Mouse (Mus musculus) fibroblast of lung, adult 2 months (primary cell): ENCODE results near the gene Ppp6r3.
A peak's percentile ranks its signal among the peaks of the same experiment; 100 is the strongest.

Experiments used
- DNase-seq: peaks from one replicate; pipeline ENCODE4 v3.0.0-alpha.2; 2011; ENCODE audit warnings: low read depth

Gene Ppp6r3

DNA sequence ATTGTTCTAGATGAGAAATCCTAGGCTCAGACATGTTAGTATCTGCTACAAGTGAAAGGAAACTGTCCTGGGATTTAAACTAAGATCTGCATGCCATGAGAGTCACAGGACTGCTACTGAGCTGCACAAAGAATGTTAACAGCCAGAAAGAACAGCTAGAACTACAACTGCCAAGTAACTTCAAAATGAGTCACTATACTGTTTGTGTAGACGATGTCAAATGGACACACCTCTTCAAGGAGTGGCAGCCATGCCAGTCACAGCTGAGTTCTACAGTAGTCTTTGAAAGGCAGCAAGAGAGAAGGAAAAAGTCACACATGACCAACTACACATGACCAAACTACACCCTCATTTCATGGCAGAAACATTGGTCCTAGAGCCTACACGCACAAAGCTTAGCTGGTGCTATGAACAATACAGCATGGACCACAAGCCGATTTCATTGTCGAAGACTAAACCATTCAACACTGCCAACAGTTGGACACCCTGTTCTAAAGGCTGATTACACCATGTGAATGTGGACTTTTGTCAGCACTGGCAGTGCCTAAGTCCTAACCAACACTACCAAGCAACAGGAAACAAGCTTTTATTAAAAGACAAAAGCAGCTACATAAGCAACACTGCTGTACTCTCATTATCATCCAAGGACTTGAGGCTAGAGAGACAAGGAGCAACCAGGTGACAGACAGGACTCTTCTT, 55.9 kb downstream of the Ppp6r3 start:
- DNase-seq, result peak; percentile 49

- no peak for DNase-seq
Measured at GRCm38 (mm10) chr19:3497216-3497615, 78.3 kb downstream of the Ppp6r3 start.

DNA sequence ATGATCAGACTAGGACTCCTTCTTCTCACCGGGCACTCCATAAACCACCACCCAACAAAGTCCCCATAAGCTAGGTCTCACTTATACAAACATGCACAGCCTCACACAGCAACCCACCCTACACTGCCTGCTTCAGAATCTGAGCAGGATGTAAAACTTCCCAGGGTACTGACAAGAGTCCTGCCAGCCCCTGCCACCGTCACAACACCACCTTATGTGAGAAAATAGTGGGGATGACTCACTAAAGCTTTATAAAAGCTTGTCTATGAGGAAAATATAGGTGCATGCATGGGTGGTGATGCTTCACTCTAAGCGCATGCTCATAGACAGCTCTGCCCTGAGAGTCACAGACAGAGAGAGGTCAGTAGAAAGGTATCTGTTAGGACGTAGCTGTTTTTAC, 85.7 kb downstream of the Ppp6r3 start:
- DNase-seq, result no peak

DNA sequence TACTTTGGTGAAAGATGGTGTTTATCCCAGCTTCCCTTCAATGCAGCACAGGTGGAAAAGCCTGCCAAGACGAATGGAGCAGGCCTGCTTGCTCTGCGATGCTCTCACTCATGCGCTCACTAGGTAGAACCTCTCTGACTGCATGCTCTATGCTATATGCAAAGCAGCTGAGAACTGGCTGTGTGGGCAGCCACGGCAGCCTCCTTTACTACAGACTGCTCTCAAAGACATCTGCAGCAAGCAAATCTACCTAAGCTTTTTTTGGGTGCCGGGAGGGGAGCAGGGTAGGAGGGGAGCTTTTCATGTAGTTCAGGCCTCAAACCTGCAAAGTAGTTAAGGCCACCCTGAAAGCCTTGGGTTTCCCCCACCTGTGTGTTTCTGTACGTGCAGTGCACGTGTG, 92.7 kb downstream of the Ppp6r3 start:
- DNase-seq, result no peak

DNA sequence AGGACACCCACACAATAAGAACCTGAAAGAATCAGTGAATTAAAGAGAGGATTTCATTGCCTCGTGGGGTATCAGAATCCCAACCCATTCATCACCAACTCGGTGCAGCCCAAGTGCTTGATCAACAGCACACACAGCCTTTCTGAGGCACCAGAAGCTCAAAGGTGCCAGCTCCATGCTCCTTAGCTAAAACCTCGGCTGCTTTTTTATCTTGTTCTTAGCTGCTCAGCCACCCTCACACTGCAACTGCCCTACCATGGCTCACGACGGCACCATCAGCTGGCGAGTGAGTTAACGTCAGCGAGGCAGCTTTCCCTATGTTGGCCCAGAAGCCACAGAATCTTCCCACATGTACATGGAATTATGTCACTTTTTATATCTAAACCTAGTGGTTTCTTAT, 95.4 kb downstream of the Ppp6r3 start:
- no peak for DNase-seq

DNA sequence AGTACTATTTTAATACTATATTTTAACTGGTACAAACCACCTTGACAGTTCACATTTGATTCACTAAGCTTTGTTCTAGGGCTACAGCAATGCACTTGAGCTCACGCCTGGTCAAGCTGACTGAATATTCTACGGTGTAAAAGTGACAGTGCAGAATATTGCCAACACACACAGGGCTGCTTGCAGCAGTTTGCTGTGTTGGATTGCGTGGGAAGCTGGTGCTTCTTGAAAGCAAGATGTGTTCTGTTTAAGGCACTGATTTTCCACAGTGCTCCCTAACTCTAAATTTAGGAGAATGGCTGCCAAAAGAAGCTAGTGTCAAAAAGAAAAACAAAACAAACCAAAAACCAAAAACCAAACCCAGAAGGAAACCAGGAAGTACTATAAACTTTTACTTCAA, 98.6 kb downstream of the Ppp6r3 start:
- DNase-seq, result no peak

- no peak for DNase-seq
Measured at GRCm38 (mm10) chr19:3471218-3471617, 104.3 kb downstream of the Ppp6r3 start.

- no peak for DNase-seq
Measured at GRCm38 (mm10) chr19:3467574-3467973, 108.0 kb downstream of the Ppp6r3 start.

GRCm38 (mm10) chr19:3459986-3460385, 115.6 kb downstream of the Ppp6r3 start:
- DNase-seq, result no peak

- no peak for DNase-seq
Measured at GRCm38 (mm10) chr19:3458331-3459099, 117.0 kb downstream of the Ppp6r3 start.

GRCm38 (mm10) chr19:3457700-3458099, 117.8 kb downstream of the Ppp6r3 start:
- no peak for DNase-seq

DNA sequence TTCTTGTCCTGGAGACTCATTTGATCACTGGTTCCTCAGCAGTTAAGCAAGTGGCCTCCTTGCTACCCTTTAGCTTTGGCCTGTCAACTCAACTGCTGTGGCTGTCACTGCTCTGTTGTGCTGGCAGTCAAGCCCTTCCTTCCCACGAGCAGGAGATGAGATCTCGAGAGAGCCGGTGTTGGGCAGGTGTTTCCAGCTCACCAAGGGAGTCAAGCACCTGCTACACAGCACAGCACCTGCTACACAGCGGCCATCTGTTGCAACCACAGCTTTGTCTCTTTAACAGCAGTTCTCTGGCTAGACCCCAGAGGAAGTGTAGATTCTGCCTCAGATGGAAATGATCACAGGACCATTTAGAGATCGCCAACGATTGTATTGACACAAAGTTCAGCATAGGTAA, 123.9 kb downstream of the Ppp6r3 start:
- no peak for DNase-seq

GRCm38 (mm10) chr19:3451170-3451569, 124.4 kb downstream of the Ppp6r3 start:
- peak; percentile 25 for DNase-seq

DNA sequence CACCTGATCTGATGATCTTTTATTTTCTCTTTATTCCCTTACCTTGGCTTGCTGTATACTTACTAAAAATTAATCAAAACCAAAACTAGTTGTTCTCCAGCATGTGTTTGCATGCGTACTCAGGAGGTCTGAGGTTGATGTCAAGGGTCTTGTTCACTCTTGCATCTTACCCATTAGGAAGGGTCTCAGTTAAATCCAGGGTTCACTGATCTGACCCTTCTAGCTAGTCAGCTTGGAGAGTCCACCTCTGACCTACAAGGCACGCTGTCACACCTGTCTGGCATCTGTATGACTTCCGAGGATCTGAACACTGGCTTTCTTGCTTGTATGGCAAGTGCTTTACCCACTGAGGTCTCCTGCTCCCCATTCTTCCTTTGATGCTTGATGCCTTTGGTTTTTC, 124.8 kb downstream of the Ppp6r3 start:
- no peak for DNase-seq

- no peak for DNase-seq
Measured at GRCm38 (mm10) chr19:3449248-3449647, 126.3 kb downstream of the Ppp6r3 start.

GRCm38 (mm10) chr19:3447348-3447747, 128.2 kb downstream of the Ppp6r3 start:
- DNase-seq, result no peak

DNA sequence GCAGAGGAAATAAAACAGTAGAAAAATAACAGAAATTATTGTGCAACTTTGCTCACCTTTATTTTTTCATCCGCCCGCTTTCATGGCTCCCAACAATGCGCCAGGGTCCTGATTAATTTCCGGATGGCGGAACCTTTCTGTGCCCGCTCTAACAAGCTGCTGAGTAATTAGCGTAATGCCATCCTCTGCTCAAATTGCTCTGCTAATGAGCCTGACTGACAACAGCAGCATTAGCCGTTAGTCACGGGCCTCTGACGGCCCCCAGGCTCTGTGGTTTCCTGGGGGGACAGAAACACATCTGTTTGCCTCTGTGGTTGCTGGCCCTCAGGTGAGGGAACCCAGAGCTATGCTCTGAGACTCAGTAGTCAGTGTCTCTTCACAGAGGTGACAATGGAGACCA, 134.5 kb downstream of the Ppp6r3 start:
- DNase-seq, result no peak

DNA sequence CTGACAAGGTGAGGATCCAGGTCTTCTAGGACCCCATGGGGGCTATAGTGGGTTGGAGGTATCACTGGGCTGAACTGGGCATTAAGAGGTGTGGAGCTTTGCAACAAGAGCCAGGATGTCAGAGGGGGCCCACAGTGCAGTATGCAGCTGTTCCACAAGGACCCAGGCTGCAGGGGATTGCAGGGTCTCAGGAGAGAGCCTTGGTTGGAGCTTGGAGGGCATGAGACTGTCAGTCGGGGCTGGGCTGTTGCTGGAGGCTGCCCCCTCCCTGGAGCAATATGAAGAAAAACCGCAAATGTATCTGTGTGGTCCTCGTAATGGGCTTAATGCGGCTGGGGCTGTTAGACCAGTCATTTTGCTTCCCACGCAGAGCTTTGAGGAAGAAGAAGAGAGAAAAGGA, 134.9 kb downstream of the Ppp6r3 start:
- DNase-seq, result no peak

- DNase-seq, result peak; percentile 10
Measured at GRCm38 (mm10) chr19:3437980-3438379, 137.6 kb downstream of the Ppp6r3 start.

- DNase-seq, result no peak
Measured at GRCm38 (mm10) chr19:3436840-3437239, 138.7 kb downstream of the Ppp6r3 start.

DNA sequence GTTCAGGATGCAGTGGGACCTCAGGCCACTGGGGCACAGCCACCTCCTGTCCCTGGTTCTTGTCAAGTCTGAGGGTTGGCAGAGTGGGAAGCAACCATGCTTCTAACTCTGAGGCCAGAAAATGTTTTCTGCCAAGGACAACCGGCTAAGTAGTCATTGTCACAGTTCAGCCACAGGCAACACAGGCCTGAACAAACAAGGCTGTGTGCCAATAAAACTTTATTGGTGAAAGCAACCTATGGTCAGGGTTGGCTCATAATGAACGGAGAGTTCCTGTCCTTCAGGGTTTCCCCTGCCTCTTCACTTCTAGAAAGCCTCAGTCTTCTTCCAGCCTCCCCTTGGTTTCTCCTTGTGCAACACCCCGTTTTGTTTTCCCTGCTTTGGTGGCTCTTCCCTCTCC, 139.7 kb downstream of the Ppp6r3 start:
- no peak for DNase-seq

GRCm38 (mm10) chr19:3434641-3435040, 140.9 kb downstream of the Ppp6r3 start:
- DNase-seq, result no peak

DNA sequence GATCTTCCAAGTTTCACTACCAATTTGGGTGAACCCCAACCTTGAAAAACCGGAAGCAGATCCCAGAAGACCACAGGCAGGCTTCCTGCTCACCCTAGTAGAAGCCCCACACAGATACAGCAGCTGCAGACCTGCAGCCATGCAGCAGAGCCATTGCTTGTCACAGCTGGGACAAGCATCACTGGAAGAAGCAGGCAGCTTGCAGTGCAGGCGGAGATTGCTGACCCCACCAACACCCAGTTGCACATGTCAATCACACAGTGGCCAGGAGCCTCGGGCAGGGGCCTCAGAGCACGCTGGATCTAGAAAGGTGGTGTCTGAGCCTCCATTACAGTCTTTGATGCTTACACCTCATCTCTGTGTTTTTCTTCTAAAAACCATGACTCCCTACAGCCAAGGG, 141.4 kb downstream of the Ppp6r3 start:
- DNase-seq, result no peak

GRCm38 (mm10) chr19:3431969-3432368, 143.6 kb downstream of the Ppp6r3 start:
- no peak for DNase-seq
